Mouse (Mus musculus) central nervous system, embryonic 18 days (tissue): Measurements from ENCODE around the gene Pak3. TPM values are rescaled to one million over a fixed set of nuclear protein-coding genes. Genes with fewer than 3 reads are reported as not detected.

Source experiments
- polyA plus RNA-seq: library from polyadenylated mRNA; depleted of rRNA; stranded (reverse); fragments of >200 nt; gene quantifications from 2 replicates; pipeline ENCODE4 v1.2.3, GENCODE M21; 2012; rRNA removed

Pak3 gene
- 36.9 and 39.1 TPM in 2 replicates for polyA plus RNA-seq

GRCm38 (mm10) chrX:143518168-143518901, at the start of gene Pak3:
Pak3 (plus strand) TSS chrX:143518591.

GRCm38 (mm10) chrX:143827212-143827611, 308.8 kb downstream of the Pak3 start, which contains the start of gene Capn6:
Capn6 (minus strand) TSS chrX:143827414.

Other genes with a start within 250 kb of the Pak3 start
- gene Chrdl1, start 124.3 kb upstream of the Pak3 start, polyA plus RNA-seq: 2.0 and 2.6 TPM in 2 replicates